8 mouse cellular contexts compared by ENCODE assay signal in the genomic region with DNA sequence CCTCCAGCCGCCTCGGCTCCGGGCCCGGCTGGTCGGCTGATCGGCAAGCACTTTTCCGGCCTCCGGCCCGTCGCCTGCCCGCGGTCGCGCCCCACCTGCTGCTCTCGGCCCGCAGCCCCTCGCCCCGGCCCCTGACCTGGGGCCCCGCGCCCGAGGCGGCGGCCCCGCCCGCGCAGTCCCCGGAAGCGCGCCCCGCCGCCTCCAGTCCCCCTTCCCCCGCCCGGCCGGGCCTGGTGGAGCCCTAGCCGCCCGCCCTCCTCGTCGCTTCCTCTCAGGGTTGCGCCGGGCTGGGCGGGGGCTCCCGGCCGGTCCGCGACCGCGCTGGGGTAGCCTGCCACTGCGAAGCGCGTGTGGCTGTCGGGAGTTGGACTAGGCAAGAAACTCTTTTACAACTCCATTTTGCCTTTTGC. TPM values are rescaled to one million over a fixed set of nuclear protein-coding genes. Genes with fewer than 3 reads are reported as not detected.
A peak's percentile ranks its signal among the peaks of the same experiment; 100 is the strongest.
DNase-seq lines count a peak whose midpoint lies in the region; ATAC-seq and TF ChIP-seq lines count a peak whose summit lies in the region.

No protein-coding gene starts in this region.

- peak overlapping the region; percentile 100 for H3K27ac ChIP-seq in intestine, embryonic 16.5 days (ENCODE audit: low read length)
- peak overlapping the region; percentile 100 for H3K27ac ChIP-seq in lung, embryonic 14.5 days (ENCODE audit: low read depth)

- intact Hi-C loops in left cerebral cortex, postnatal 14 days (cut with DNase I) = loop anchor here (1.0 kb wide), 1 partner anchor 41 kb away; the partner anchor contains the start of gene Usp4
- intact Hi-C loops in left cerebral cortex, postnatal 36 days (cut with DNase I) = loop anchor here (1.0 to 5.0 kb wide), 2 partner anchors 41 to 211 kb away; partner anchors contain the start of genes Qrich1 and Usp4
- intact Hi-C loops in gastrocnemius, postnatal 14 days (cut with DNase I; ENCODE audit: low total_unique reads) = no loop called here

- H3K9me3 ChIP-seq in intestine, embryonic 16.5 days (ENCODE audit: control insufficient read depth, low read length) = no peaks in the 10 kb centered on the region
- H3K9me3 ChIP-seq in lung, embryonic 14.5 days (ENCODE audit: low read depth, low read length) = no peaks in the 10 kb centered on the region

- peak overlapping the region; percentile 92 for H3K4me3 ChIP-seq in intestine, embryonic 16.5 days (ENCODE audit: low read length)
- peak overlapping the region; percentile 96 for H3K4me3 ChIP-seq in lung, embryonic 14.5 days (ENCODE audit: low read depth, low read length)

- peak overlapping the region; percentile 100 for H3K9ac ChIP-seq in intestine, embryonic 16.5 days (ENCODE audit: low read depth, low read length)
- peak overlapping the region; percentile 98 for H3K9ac ChIP-seq in lung, embryonic 14.5 days

- peaks cover 8% of the 10 kb centered on the region; the same call in 1 of the 2 replicates for H3K36me3 ChIP-seq in intestine, embryonic 16.5 days (ENCODE audit: control insufficient read depth, insufficient read depth, low read length)
- peaks cover 19% of the 10 kb centered on the region for H3K36me3 ChIP-seq in lung, embryonic 14.5 days (ENCODE audit: insufficient read depth)

- ATAC-seq in intestine, embryonic 16.5 days = peak; percentile 82
- ATAC-seq in lung, embryonic 14.5 days (ENCODE audit: insufficient read depth) = peak; percentile 83
- ATAC-seq in neutrophil, adult 5-6 weeks (ENCODE audit: extremely low read depth, insufficient number of reproducible peaks, low FRiP score, poor library complexity, severe bottlenecking) = peak; percentile 37

- peak overlapping the region; percentile 30; the same call in 1 of the 2 replicates for H3K4me2 ChIP-seq in intestine, embryonic 16.5 days (ENCODE audit: low read depth, low read length)
- H3K4me2 ChIP-seq in lung, embryonic 14.5 days = peak overlapping the region; percentile 94

- no peaks in the 10 kb centered on the region for H3K27me3 ChIP-seq in intestine, embryonic 16.5 days (replicated peaks; ENCODE audit: control insufficient read depth, insufficient read depth, low read length)
- H3K27me3 ChIP-seq in lung, embryonic 14.5 days (ENCODE audit: insufficient read depth, low read length) = no peaks in the 10 kb centered on the region

- WGBS in intestine, embryonic 16.5 days = under 1% methylated on average over 49 of the region's 51 CpGs
- WGBS in lung, embryonic 14.5 days = under 1% methylated on average over 51 of the region's 51 CpGs

- no peak for TF ChIP-seq CTCF in lung, embryonic 14.5 days (IDR thresholded peaks at IDR 0.05; ENCODE audit: low read depth)

- peak; percentile 46 to 62 for DNase-seq in left cerebral cortex, postnatal 14 days (ENCODE audit: low spot score in 2 of 2)
- no peak for DNase-seq in left cerebral cortex, postnatal 36 days (ENCODE audit: low spot score in 2 of 2)
- DNase-seq in c-Kit-positive CD71-negative TER-119-negative erythroid progenitor cells, embryonic 14.5 days (ENCODE audit: low read depth) = peak; percentile 74
- DNase-seq in gastrocnemius, postnatal 14 days = peak; percentile 91
- peak; percentile 89 for DNase-seq in lung, embryonic 14.5 days
- DNase-seq in thymus, postnatal 25 days = peak; percentile 86

- H3K4me1 ChIP-seq in intestine, embryonic 16.5 days (ENCODE audit: control insufficient read depth, insufficient read depth, low read length) = peaks cover 14% of the 10 kb centered on the region
- peaks cover 6% of the 10 kb centered on the region for H3K4me1 ChIP-seq in lung, embryonic 14.5 days (ENCODE audit: insufficient read depth)

RNA-seq across cellular contexts. Expression of gene Tcta, which starts 0.6 kb away (rescaled TPM):
- total RNA-seq in left cerebral cortex, postnatal 14 days (2021) = 10 to 100 TPM; 45.9 to 46.1 TPM
- total RNA-seq in left cerebral cortex, postnatal 36 days (2021) = 10 to 100 TPM; 29.2 to 41.4 TPM
- total RNA-seq in gastrocnemius, postnatal 14 days (2021) = 10 to 100 TPM; 24.7 to 26.9 TPM
- polyA plus RNA-seq in intestine, embryonic 16.5 days (2015; fragmentation: Nextera tagmentation; extraction: Ambion mirVana) = 40.9 and 45.1 TPM in 2 replicates
- 20.1 and 24.9 TPM in 2 replicates for polyA plus RNA-seq in lung, embryonic 14.5 days (2014; fragmentation: Nextera tagmentation; extraction: Ambion mirVana)
- total RNA-seq in neutrophil, adult 5-6 weeks (2017) = 17.4 and 23.4 TPM in 2 replicates

RNA-seq across cellular contexts. Expression of gene Rhoa, which starts 0.6 kb away (rescaled TPM):
- 100 to 1,000 TPM; 185 to 197 TPM for total RNA-seq in left cerebral cortex, postnatal 14 days (2021)
- total RNA-seq in left cerebral cortex, postnatal 36 days (2021) = 100 to 1,000 TPM; 160 to 176 TPM
- total RNA-seq in gastrocnemius, postnatal 14 days (2021) = 100 to 1,000 TPM; 159 to 177 TPM
- 425 and 427 TPM in 2 replicates for polyA plus RNA-seq in intestine, embryonic 16.5 days (2015; fragmentation: Nextera tagmentation; extraction: Ambion mirVana)
- polyA plus RNA-seq in lung, embryonic 14.5 days (2014; fragmentation: Nextera tagmentation; extraction: Ambion mirVana) = 321 and 332 TPM in 2 replicates
- total RNA-seq in neutrophil, adult 5-6 weeks (2017) = 487 and 547 TPM in 2 replicates

RNA-seq across cellular contexts. Expression of gene Amt, which starts 9.9 kb away (rescaled TPM):
- 10 to 100 TPM; 26.0 to 31.3 TPM for total RNA-seq in left cerebral cortex, postnatal 14 days (2021)
- total RNA-seq in left cerebral cortex, postnatal 36 days (2021) = 10 to 100 TPM; 29.5 to 34.0 TPM
- total RNA-seq in gastrocnemius, postnatal 14 days (2021) = 1 to 10 TPM in 1 of 2 experiments, under 1 TPM in 1; 0.76 to 1.3 TPM
- 15.5 TPM in 2 replicates for polyA plus RNA-seq in intestine, embryonic 16.5 days (2015; fragmentation: Nextera tagmentation; extraction: Ambion mirVana)
- polyA plus RNA-seq in lung, embryonic 14.5 days (2014; fragmentation: Nextera tagmentation; extraction: Ambion mirVana) = 20.9 and 21.3 TPM in 2 replicates
- total RNA-seq in neutrophil, adult 5-6 weeks (2017) = 5.6 and 7.8 TPM in 2 replicates

RNA-seq across cellular contexts. Expression of gene Nicn1, which starts 16.3 kb away (rescaled TPM):
- total RNA-seq in left cerebral cortex, postnatal 14 days (2021) = 100 to 1,000 TPM; 108 to 118 TPM
- total RNA-seq in left cerebral cortex, postnatal 36 days (2021) = 100 to 1,000 TPM; 116 to 131 TPM
- 1 to 10 TPM; 9.3 to 9.8 TPM for total RNA-seq in gastrocnemius, postnatal 14 days (2021)
- polyA plus RNA-seq in intestine, embryonic 16.5 days (2015; fragmentation: Nextera tagmentation; extraction: Ambion mirVana) = 24.6 and 29.1 TPM in 2 replicates
- polyA plus RNA-seq in lung, embryonic 14.5 days (2014; fragmentation: Nextera tagmentation; extraction: Ambion mirVana) = 33.1 and 34.3 TPM in 2 replicates
- total RNA-seq in neutrophil, adult 5-6 weeks (2017) = 4.3 and 4.4 TPM in 2 replicates

RNA-seq across cellular contexts. Expression of gene Gpx1, which starts 32.1 kb away (rescaled TPM):
- 100 to 1,000 TPM in 1 of 2 experiments, 10 to 100 TPM in 1; 86.5 to 108 TPM for total RNA-seq in left cerebral cortex, postnatal 14 days (2021)
- 100 to 1,000 TPM; 105 to 110 TPM for total RNA-seq in left cerebral cortex, postnatal 36 days (2021)
- total RNA-seq in gastrocnemius, postnatal 14 days (2021) = 10 to 100 TPM; 86.5 to 98.0 TPM
- 1,298 and 1,315 TPM in 2 replicates for polyA plus RNA-seq in intestine, embryonic 16.5 days (2015; fragmentation: Nextera tagmentation; extraction: Ambion mirVana)
- 617 and 664 TPM in 2 replicates for polyA plus RNA-seq in lung, embryonic 14.5 days (2014; fragmentation: Nextera tagmentation; extraction: Ambion mirVana)
- total RNA-seq in neutrophil, adult 5-6 weeks (2017) = 689 and 756 TPM in 2 replicates

Comparison
In these comparisons a context has a peak if more than half of its experiments do, and no peak if none do; other contexts are left out.
1. DNase-seq: peak in left cerebral cortex, postnatal 14 days (2 of 2), c-Kit-positive CD71-negative TER-119-negative erythroid progenitor cells, embryonic 14.5 days (single experiment), gastrocnemius, postnatal 14 days (single experiment), lung, embryonic 14.5 days (single experiment) and thymus, postnatal 25 days (single experiment); none in left cerebral cortex, postnatal 36 days (0 of 2).
2. Peak in every context shown above with its lines, with median percentiles within 50 percentile points of each other: ATAC-seq.